Mouse (Mus musculus): ENCODE data around the gene Hk3. TPM values are rescaled to one million over a fixed set of nuclear protein-coding genes. Genes with fewer than 3 reads are reported as not detected.
A peak's percentile ranks its signal among the peaks of the same experiment; 100 is the strongest.

Gene Hk3
- total RNA-seq, 4 experiments from 2014 or later = 0.99 to 1.9 (median 1.4) TPM

DNA sequence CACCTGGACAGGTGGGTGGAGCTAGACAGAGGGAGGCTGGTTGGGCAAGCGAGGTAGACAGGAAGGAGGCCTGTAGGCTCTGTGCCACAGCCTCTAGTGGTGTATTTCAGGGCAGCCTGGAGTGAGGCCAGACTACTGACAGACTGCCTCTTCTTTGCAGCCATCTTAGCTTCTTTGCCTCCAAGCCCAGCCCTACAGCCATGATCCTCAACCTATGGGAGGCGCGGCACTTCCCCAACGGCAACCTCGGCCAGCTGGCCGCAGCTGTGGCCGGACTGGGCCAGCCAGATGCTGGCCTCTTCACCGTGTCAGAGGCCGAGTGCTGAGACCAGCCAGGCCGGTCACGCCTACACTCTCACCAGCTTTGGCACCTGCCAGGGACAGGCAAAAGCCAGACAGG lies 16.5 kb downstream of the Hk3 start:
- no peak for DNase-seq (ENCODE audit: low spot score in 2 of 2)

DNA sequence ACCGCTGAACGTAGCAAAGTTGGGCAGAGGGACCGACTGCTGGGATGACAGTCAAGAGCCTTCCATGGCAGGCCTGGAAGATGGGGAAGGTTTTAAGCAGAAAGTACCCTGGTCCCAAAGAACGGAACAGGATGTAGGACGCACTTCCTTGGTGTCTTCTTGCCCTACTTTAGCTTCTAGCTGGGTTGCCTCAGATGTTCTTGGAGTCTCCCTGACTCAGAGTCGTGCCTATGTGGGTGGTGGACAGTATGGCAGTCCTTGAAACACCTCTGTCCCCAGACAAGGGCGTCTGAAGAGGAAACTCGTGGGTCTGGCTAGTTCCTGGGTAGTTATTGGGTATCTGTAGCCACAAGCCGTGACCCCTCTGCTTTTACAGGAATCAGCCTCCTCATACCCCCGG lies 19.1 kb downstream of the Hk3 start:
- DNase-seq (ENCODE audit: low spot score in 2 of 2) = peak in 1 of 2 experiments; percentile 57

DNA sequence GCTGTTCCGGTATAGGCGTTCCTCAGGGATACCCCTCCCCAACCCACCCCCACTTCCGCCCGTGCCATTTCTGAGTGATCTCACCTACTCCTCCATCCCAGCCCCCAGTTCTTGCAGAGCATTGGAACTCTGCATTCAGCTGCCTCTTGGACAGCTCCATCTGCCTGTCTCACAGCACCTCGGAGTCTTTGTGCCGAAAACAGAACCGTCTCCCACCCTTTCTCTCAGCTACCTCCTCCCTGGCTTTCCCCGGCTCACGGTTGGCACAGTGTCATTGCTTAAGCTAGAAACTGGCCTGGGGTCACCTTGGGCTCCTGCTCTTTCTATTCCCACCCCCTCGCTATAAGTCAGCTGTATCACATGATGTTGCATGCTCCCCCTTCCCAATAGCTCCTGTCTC lies 20.8 kb downstream of the Hk3 start:
- peak in 1 of 2 experiments; percentile 80 for DNase-seq (ENCODE audit: low spot score in 2 of 2)

DNA sequence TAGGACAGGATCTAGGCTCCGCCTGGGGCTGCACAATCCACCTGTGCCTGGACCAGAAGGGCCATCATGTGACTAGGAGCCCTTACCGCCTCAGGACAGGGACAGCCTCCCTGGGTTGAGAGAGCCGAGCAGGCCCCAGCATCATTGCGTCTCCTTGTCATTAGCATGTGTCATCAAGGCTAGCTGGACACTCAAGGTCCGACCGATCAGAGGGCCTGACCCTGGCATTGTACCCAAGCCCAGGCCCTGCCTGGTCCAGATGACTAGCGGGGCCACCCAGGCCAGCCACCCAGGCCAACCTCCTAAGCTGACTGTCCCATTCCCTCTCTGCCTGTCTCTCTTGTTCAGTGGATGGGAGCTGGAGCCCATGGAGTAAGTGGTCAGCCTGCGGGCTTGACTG lies 23.6 kb downstream of the Hk3 start:
- DNase-seq (ENCODE audit: low spot score in 2 of 2) = no peak

DNA sequence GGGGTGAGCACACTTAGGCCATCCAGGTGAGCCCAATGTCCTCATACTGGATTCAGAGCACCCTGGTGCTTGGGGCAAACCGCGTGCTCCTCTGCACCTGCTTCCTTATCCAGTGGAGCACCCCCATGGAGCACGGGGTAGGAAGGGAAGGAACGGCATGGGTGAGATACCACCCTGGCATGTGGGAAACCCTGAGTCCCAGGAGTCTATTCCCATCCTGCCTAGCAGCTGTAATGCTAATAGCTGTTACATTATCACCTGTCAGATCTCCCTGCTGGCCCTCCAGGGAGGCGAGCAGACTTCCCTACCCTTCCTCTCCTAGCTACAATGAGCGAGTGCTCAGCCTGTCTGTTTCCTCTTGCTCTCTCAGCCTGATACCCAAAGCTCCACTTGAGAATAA lies 26.0 kb downstream of the Hk3 start:
- no peak for DNase-seq (ENCODE audit: low spot score in 2 of 2)

DNA sequence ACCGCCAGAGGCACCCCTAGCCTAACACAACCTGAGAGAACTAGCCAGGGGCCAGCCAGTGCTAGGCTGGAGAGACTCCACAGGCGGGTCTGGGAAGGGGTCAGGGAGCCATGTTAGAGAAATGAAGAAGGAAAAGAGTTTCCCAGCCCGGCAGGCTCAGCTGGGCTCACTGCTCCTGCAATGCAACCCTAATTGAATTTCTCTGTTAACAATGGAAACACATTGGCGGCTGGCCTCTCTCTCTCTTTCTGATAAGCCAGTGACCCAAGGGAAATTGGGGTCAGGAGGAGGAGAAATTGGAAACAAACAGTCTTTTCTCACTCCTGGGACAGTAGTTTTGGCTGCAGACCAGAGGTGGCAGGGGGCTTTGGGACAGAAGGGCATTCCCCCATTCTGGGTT lies 26.6 kb downstream of the Hk3 start:
- no peak for DNase-seq (ENCODE audit: low spot score in 2 of 2)

DNA sequence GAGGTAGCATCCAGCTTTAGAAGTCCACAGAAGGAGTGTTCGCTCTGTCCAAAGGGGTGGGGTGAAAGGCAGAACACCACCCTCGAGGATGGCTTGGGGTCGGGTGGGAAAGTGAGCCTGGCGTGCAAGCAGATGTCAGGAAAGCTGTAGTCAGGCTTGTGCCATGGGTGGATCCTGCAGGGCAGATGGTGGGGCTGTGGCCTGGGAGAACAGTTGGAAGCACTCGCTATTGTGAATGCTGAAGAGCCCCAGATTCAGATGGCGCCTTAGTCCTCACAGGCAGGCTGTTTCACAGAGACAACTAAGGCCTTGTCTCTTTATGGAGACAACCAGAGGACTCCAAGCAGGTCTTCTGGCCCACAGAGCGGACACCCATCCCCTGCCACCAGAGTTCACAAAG lies 29.0 kb downstream of the Hk3 start:
- DNase-seq (ENCODE audit: low spot score in 2 of 2) = no peak

DNA sequence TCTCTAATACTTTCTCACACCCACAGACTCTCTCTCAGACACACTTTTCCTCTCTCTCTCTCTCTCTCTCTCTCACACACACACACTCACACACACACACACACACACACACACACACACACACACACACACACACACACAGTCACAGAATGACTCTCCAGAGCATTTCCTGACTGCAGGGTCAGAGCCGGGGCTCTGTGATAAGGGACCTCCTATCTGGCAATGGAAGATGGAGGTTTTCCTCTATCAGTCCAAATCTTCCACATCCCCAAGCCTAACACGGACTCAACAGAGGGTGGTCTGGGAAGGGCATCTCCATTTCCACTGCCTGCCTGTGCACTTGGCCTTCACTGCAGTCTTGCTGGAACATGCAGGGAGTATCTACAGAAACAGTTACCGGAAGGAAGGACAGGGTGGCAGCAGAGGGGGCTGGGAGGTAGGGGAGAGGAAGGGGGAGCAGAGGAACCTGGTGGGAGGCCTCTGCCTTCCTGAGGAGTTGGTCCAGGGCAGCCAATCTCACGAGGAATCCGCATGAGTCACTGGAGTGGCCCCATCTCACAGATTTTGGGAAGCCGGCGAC lies 32.9 kb downstream of the Hk3 start:
- no peak for DNase-seq (ENCODE audit: low spot score in 2 of 2)

DNA sequence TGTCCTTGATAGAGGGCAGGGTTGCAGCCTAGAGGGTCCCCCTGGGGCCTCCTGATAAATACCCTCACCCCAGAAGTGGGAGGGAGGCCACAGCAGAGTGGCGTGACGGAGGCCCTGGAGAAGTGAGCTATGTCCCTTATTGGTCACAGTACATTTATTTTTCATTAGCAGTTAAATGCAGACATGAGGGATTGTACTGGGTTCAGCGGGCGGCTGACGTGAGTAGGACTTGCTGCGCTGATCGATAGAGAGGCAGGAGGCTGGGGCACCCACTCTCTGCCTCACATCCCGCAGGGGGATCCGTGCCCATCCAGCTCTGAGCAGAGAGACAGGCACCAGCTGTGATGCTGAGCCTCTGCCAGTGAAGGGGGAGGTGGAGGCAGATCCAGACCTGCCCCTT lies 33.8 kb downstream of the Hk3 start:
- no peak for DNase-seq (ENCODE audit: low spot score in 2 of 2)

DNA sequence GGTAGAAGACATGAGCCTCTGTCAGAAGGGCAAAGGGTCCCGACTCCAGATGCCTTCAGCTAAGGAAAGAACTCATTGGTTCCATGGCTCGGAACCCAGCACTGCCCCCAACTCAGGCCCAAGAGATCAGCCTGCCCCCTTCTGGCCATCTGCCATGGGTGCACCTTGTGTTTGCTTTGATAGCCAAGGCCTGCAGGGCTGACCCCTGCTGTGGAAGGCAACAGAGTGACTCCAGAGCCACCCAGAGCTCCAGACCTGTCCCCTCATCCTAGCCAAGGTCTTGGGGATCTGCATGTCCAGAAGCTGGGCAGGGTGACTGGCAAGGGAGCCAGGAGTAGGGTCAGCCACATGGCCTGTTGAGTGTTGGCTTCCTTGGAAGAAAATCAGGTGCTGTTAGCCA lies 37.6 kb downstream of the Hk3 start:
- no peak for DNase-seq (ENCODE audit: low spot score in 2 of 2)

DNA sequence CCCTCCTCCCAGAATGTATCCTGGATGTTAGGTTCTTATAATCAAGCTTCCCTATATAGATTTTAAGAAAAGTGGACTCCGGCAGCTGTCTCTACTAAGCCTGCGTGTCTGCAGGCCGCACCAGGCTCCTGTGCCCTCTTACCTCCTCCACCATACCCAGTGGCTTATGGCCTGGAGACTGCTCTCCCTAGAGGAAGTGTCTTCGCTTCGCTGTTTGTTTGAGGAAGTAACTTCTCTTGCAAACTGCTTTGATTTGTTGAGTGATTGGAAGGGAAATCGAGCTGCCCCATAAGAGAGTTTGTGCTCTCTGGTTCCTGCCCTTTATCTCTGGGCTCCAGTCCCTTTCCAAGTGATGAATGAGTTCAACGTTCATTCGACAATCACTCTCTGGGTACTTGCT lies 38.2 kb downstream of the Hk3 start:
- DNase-seq (ENCODE audit: low spot score in 2 of 2) = no peak

DNA sequence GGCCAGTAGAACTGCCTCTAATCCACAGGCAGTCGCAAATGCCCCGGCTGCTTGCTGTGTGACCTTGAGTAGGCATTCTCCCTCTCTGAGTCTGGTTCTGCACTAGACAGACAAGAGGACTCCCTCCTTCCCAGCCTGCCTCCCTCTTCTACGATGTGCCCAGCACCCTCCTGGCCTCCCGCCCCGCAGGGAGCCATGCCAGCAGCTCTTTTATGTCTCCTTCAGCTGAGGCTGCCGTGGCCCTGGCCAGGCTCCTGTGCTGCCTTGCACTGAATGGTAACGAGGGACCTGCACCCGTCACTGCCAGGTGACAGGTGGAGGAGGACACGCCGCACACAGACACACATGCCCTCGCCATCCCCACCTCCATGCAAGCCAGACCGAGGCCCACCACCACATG lies 40.2 kb downstream of the Hk3 start:
- DNase-seq (ENCODE audit: low spot score in 2 of 2) = no peak

DNA sequence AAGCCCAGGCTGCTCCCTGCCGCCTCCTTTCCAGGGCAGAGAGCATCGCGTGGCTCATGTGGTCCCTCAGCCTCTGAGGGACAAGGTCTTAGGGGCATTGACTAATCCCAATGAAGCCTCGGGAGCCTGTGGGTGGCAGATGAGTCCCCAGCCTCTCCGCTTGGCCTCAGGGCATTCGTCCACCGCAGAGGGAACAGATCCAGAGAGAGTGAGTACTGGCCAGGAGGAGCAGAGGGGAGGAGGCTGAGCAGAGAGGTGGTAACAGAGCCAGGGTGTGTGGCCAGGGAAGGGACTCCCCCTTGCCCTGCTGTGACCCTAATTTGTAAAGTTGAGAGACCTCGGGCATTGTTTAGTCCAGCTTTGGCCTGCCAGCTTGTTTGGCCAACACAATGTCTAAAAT lies 42.4 kb downstream of the Hk3 start:
- no peak for DNase-seq (ENCODE audit: low spot score in 2 of 2)

DNA sequence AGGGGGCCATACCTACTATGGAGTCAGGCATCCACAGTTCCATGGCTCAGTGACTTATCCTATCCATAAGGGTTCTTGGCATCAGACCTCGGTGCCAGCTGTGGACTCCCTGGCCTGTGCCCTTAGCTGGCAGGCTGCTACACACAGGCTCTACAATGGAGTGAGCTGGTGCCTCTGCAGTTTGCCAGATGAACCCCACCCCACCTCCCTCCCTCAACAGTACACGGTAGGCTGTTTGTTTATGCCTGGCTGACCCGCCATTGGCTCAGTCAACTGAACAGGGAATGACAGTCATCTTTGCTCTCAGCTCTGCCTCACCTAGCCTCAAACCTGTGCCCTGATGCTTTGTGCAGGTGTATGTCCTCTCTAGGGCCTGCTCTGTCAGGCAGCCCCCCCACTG lies 45.6 kb downstream of the Hk3 start:
- DNase-seq (ENCODE audit: low spot score in 2 of 2) = no peak

DNA sequence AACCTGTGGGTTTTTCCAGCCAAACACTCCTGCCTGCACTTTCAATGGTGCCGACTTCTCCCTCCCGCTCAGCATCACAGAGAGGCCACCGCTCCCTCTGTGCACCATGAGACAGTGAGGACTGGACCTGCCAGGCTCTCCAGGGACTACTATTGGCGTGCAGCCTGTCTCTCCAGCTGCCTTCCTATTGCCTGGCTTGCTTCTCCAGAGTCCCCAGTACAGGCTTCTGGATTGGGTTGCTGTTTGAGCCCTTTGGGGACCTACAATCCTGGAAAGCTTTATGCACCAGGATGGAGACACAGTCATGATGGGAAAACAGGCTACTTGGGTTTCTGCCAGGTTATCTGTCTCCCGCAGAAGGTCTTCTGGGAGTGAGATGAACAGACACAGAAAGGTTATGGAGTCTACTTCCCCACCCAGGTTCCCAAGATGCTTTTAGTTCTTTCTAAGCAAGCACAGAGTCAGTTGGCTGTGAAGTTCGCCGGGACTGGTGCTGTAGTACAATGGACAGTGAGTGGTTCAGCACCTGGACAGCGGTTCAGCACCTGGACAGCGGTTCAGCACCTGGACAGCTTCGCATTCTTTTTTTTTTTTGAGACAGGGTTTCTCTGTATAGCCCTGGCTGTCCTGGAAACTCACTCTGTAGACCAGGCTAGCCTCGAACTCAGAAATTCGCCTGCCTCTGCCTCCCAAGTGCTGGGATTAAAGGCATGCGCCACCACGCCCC lies 50.5 kb downstream of the Hk3 start:
- DNase-seq (ENCODE audit: low spot score in 2 of 2) = no peak

DNA sequence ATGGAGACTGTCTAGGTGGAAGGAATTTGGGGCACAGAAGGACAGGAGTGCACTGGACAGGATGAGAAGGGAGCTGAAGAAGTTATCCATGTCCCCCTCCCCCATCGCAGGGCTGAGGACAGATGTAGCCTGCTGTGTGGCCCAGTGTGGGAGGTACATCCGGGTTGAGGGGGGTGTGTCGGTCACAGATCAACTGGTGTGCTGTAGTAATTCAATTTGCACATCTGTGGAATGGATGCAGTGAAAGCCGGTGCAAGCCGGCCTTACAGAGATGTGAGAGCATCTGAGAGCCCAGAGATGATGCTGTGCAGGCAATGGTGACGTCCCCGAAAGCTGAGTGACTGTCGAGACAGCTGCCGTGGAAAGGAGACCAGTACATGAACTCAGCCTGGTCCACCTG lies 51.7 kb downstream of the Hk3 start:
- DNase-seq (ENCODE audit: low spot score in 2 of 2) = no peak

DNA sequence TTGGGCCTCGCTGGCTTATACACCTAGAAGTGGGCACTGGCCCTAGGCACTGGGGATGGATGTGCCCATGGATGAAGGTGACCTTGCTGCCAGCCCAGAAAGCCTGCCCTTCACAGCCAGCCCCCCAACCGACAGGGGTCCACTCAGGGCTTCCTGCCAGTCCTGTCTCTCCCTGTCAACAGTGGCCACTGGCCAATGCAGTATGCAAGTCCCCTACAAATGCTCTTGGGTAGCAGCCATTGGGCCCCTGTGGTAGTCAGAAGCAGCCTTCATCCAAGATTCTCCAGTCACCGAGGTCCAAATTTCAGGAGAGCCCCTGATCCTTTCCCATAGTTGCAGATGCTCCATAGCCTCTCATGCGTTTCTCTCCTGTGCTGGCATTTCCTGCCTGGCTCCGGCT lies 52.5 kb downstream of the Hk3 start:
- no peak for DNase-seq (ENCODE audit: low spot score in 2 of 2)

DNA sequence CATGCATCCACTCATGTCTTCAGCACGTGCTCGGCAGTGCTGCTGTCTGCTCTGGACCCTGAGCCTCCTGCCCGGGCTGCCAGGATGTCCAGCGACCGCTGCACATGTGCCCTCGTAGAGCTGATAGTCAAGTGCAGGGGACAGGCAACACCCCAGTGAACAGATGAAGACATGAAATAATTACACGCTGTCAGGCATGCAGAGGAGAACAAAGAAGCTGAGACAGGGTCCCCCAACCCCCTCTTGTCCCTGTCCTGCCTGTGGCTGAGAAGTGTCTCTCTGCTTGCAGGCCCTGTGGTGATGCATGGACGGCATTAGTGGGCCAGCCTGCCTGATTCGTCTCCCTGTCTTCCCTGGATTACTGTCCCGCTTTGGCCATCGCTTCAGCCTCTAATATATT lies 53.7 kb downstream of the Hk3 start:
- no peak for DNase-seq (ENCODE audit: low spot score in 2 of 2)

DNA sequence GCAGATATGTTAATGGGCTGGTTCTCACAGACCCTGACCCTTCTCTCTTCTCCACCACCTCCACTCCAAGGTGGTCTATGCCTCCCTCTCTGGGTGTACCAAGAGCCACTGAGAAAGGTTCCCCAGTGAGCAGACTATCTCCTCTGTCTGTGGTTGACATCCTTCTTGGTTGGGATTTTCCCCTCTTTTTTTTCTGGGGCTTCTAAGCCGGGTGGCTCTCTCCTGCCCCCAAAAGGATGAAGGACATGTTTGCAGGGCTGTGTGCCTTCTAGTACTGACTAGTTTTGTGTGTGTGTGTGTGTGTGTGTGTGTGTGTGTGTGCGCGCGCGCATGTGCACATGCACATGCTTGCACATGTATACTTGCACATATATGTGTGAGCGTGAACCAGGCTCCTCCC lies 55.9 kb downstream of the Hk3 start:
- no peak for DNase-seq (ENCODE audit: low spot score in 2 of 2)

DNA sequence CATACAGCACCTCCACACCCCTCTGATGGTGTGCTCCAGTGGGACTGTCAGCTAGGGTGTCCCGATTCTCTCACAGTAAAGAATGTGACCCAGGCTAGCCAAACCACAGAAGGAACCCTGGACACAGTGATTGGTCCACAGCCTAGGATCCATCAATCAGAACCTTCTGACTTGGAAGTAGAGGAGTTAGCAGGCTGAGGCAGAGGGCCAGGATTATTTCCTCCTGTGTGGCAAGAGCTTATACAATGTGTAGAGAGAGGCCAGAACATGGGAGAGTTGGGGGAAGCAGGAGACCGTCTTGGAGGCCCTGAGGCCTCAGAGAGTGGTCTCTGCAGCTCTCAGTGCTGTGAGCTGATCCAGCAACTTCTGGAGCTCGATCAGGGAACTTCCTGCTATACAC lies 60.7 kb downstream of the Hk3 start:
- DNase-seq (ENCODE audit: low spot score in 2 of 2) = no peak

DNA sequence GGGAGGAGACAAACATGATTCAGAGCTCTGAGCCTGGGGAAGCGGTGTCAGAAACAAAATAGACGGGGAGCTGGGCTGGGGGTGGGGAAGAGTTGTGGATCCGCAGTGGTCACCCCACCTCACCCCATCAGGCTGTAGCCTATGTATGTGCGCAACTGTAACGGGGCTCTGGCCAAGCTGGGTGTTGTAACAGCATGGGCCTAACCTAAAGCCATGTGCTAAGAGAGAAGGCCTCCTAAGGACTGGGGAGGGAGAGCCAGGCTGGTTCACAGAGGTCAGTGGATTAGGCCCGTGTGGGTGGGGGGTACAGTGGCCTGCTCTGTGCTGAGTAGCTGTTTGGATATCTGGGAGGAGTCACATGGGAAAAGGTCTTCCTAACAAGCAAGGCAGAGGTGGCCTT lies 61.3 kb downstream of the Hk3 start:
- DNase-seq (ENCODE audit: low spot score in 2 of 2) = no peak

DNA sequence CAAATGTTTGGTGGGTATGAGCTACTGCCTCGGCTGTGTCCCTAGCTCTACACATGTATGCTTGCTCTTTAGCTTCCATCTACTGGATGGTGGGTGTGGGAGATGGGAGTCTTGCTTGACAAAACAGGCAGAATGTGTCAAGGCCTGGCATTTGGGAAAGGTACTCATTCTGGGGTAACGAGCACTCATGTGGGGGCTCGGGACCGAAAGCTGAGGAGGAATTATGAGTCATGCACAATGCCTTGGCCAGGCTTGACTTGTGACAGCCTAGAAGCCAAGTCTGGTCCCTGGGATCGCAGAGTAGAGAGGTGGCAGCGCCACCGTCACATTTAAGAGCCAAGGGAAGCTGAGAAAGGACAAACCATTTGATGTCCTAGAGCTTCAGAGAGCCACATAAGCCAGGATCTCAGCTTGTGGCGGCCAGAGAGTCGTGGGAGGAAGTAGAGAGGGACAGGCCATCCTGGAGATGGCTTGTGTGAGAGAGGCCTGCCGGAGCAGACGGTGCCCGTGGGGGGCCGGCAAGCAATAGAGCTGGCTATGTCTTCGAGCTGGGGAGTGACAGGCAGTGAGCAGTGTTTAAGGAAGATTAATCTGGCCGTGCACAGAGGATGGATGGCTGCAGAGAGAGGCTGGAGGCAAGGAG lies 62.0 kb downstream of the Hk3 start:
- DNase-seq (ENCODE audit: low spot score in 2 of 2) = no peak

DNA sequence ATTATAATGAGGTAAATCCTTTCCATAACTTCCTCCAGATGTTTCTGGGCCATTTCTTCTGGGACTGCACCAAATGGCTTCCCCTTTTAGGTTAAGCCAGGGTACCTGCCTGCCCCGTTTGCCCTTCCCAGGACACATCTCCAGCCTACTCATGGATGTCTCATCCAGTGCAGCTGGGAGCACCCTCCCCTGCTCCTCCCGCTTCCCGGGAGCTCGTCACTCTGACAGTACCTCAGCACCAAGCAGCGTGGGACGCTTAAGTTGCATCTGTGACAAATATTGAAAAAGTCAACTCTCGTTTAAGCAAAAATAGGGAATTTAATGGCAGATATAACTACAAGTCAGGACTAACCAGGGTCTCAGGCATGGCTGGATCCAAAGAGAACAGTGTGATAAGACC lies 63.9 kb downstream of the Hk3 start:
- DNase-seq (ENCODE audit: low spot score in 2 of 2) = no peak
